Mouse (Mus musculus): ENCODE measurements around the gene Polk.

- TF ChIP-seq CTCF (IDR thresholded peaks at IDR 0.05; ENCODE audit: borderline replicate concordance, control insufficient read depth, extremely low read depth, insufficient read depth, low read length, poor library complexity) (no peak), POLR2A (IDR thresholded peaks at IDR 0.05; ENCODE audit: control insufficient read depth, extremely low read depth, insufficient read depth, low read length, poor library complexity) (no peak)
Observed at GRCm38 (mm10) chr13:96487968-96488367, 54.4 kb downstream of the Polk start.

Measured in thymus, adult 2 months (tissue).